Mouse (Mus musculus) MEL (cell line): ENCODE data around the gene Smo. TPM values are rescaled to one million over a fixed set of nuclear protein-coding genes. Genes with fewer than 3 reads are reported as not detected.

Experiments used
- DNase-seq: peaks from one replicate; pipeline ENCODE4 v3.0.0; 2011; ENCODE audit warnings: low read depth, low spot score
- H3K27ac ChIP-seq: 2 replicates; pipeline ENCODE4 v1.5.1; 2012; ENCODE audit warnings: low read depth, mild to moderate bottlenecking, control low read depth, low read length, moderate library complexity; ENCODE audit not compliant: control insufficient read depth
- H3K27me3 ChIP-seq, 2 experiments: fragments of 150-350 bp in 1 of 2; sonication (generic) in 1 of 2; 2 replicates each; pipeline ENCODE4 v1.6.1; 2012; ENCODE audit warnings: low read length in 2 of 2, mild to moderate bottlenecking in 2 of 2, improper control_type of control experiment in 1 of 2, moderate library complexity in 1 of 2; ENCODE audit not compliant: insufficient read depth in 2 of 2, control insufficient read depth in 1 of 2
- H3K36me3 ChIP-seq, 2 experiments: 2 replicates each; pipeline ENCODE4 v1.6.1; 2012 to 2014; ENCODE audit warnings: low read length in 2 of 2, improper control_type of control experiment in 1 of 2, inconsistent platforms in 1 of 2, mild to moderate bottlenecking in 1 of 2; ENCODE audit not compliant: insufficient read depth in 2 of 2, control insufficient read depth in 1 of 2
- H3K4me1 ChIP-seq, 2 experiments: fragments of 150-350 bp in 1 of 2; sonication (generic) in 1 of 2; 2 replicates each; pipeline ENCODE4 v1.6.1; 2012; ENCODE audit warnings: low read length in 2 of 2, improper control_type of control experiment in 1 of 2, mild to moderate bottlenecking in 1 of 2; ENCODE audit not compliant: insufficient read depth in 2 of 2, control insufficient read depth in 1 of 2
- H3K4me3 ChIP-seq, 2 experiments: fragments of 150-350 bp in 1 of 2; sonication (generic) in 1 of 2; 2 replicates each; pipeline ENCODE4 v1.5.1; 2012; ENCODE audit warnings: low read depth in 2 of 2, low read length in 2 of 2, mild to moderate bottlenecking in 2 of 2, moderate library complexity in 2 of 2, control low read depth in 1 of 2, improper control_type of control experiment in 1 of 2; ENCODE audit not compliant: control insufficient read depth in 1 of 2, insufficient read depth in 1 of 2
- H3K79me2 ChIP-seq: 2 replicates; pipeline ENCODE4 v1.6.1; 2012; ENCODE audit warnings: mild to moderate bottlenecking, low read length, moderate library complexity; ENCODE audit not compliant: control insufficient read depth, poor library complexity, insufficient read depth
- H3K9ac ChIP-seq: 2 replicates; pipeline ENCODE4 v1.6.1; 2012; ENCODE audit warnings: low read depth, mild to moderate bottlenecking, control low read depth, low read length, moderate library complexity; ENCODE audit not compliant: control insufficient read depth, poor library complexity, severe bottlenecking
- H3K9me3 ChIP-seq: fragments of 150-350 bp; sonication (generic); replicated peaks from 2 replicates; pipeline ENCODE4 v1.6.1; 2012; ENCODE audit warnings: mild to moderate bottlenecking, low read length, improper control_type of control experiment, moderate library complexity; ENCODE audit not compliant: insufficient read depth
- CTCF ChIP-seq, 3 experiments: IDR thresholded peaks in 2 of 3; conservative IDR thresholded peaks in 1 of 3; 2 replicates each; pipeline ENCODE4 v1.5.1; 2011 to 2012; ENCODE audit warnings: low read length in 3 of 3, low read depth in 2 of 3, mild to moderate bottlenecking in 2 of 3, improper control_type of control experiment in 1 of 3, inconsistent platforms in 1 of 3, mixed read lengths in 1 of 3, moderate library complexity in 1 of 3; ENCODE audit not compliant: control insufficient read depth in 1 of 3, insufficient read depth in 1 of 3, poor library complexity in 1 of 3, severe bottlenecking in 1 of 3
- E2F4 ChIP-seq: IDR thresholded peaks from 2 replicates; pipeline ENCODE4 v1.6.1; 2011; ENCODE audit warnings: low read depth, low read length, improper control_type of control experiment, borderline replicate concordance
- ELF1 ChIP-seq: IDR thresholded peaks from 2 replicates; pipeline ENCODE4 v1.6.1; 2014; ENCODE audit warnings: low read depth, mild to moderate bottlenecking, inconsistent platforms, low read length, improper control_type of control experiment, moderate library complexity
- EP300 ChIP-seq, 2 experiments: IDR thresholded peaks; 2 replicates each; pipeline ENCODE4 v1.6.1; 2011; ENCODE audit warnings: improper control_type of control experiment in 2 of 2, low read length in 2 of 2, low read depth in 1 of 2, mild to moderate bottlenecking in 1 of 2
- GATA1 ChIP-seq: IDR thresholded peaks from 2 replicates; pipeline ENCODE4 v1.6.1; 2011; ENCODE audit warnings: low read depth, low read length, improper control_type of control experiment
- KAT2A ChIP-seq: conservative IDR thresholded peaks from 2 replicates; pipeline ENCODE4 v1.6.1; 2012; ENCODE audit warnings: low read depth, low read length, improper control_type of control experiment, inconsistent platforms
- MAX ChIP-seq: IDR thresholded peaks from 2 replicates; pipeline ENCODE4 v1.6.1; 2011; ENCODE audit warnings: low read length, improper control_type of control experiment
- MAZ ChIP-seq: IDR thresholded peaks from 2 replicates; pipeline ENCODE4 v1.6.1; 2012; ENCODE audit warnings: low read depth, mild to moderate bottlenecking, inconsistent platforms, low read length, improper control_type of control experiment
- MEF2A ChIP-seq: IDR thresholded peaks from 2 replicates; pipeline ENCODE4 v1.6.1; 2014; ENCODE audit warnings: low read depth, mild to moderate bottlenecking, inconsistent platforms, low read length, improper control_type of control experiment; ENCODE audit not compliant: poor library complexity, insufficient replicate concordance, severe bottlenecking; ENCODE audit errors: extremely low read depth
- MYB ChIP-seq: IDR thresholded peaks from 2 replicates; pipeline ENCODE4 v1.6.1; 2011; ENCODE audit warnings: mild to moderate bottlenecking, low read depth, low read length, improper control_type of control experiment
- MYC ChIP-seq: IDR thresholded peaks from 2 replicates; pipeline ENCODE4 v1.6.1; 2011; ENCODE audit warnings: low read depth, mild to moderate bottlenecking, low read length, improper control_type of control experiment, moderate library complexity
- NELFE ChIP-seq: IDR thresholded peaks from 2 replicates; pipeline ENCODE4 v1.6.1; 2011; ENCODE audit warnings: low read depth, low read length, improper control_type of control experiment
- NRF1 ChIP-seq: IDR thresholded peaks from 2 replicates; pipeline ENCODE4 v1.6.1; 2014; ENCODE audit warnings: low read depth, mild to moderate bottlenecking, inconsistent platforms, low read length, improper control_type of control experiment, moderate library complexity; ENCODE audit not compliant: poor library complexity, insufficient read depth, severe bottlenecking
- POLR2A ChIP-seq, 2 experiments: IDR thresholded peaks; 2 replicates each; pipeline ENCODE4 v1.6.1; 2011 to 2012; ENCODE audit warnings: low read length in 2 of 2, mild to moderate bottlenecking in 2 of 2, control low read depth in 1 of 2, improper control_type of control experiment in 1 of 2, low read depth in 1 of 2, moderate library complexity in 1 of 2; ENCODE audit not compliant: control insufficient read depth in 1 of 2, insufficient read depth in 1 of 2, poor library complexity in 1 of 2
- POLR2AphosphoS2 ChIP-seq: IDR thresholded peaks from 2 replicates; pipeline ENCODE4 v1.6.1; 2011; ENCODE audit warnings: low read length, improper control_type of control experiment
- RAD21 ChIP-seq: IDR thresholded peaks from 2 replicates; pipeline ENCODE4 v1.6.1; 2011; ENCODE audit warnings: mild to moderate bottlenecking, low read depth, low read length, improper control_type of control experiment
- SIN3A ChIP-seq: IDR thresholded peaks from 2 replicates; pipeline ENCODE4 v1.6.1; 2012; ENCODE audit warnings: low read length, improper control_type of control experiment, inconsistent platforms
- SMC3 ChIP-seq: IDR thresholded peaks from 2 replicates; pipeline ENCODE4 v1.6.1; 2011; ENCODE audit warnings: low read depth, low read length, improper control_type of control experiment
- TCF12 ChIP-seq: IDR thresholded peaks from 2 replicates; pipeline ENCODE4 v1.6.1; 2014; ENCODE audit warnings: low read depth, mild to moderate bottlenecking, inconsistent platforms, low read length, improper control_type of control experiment, moderate library complexity
- UBTF ChIP-seq: IDR thresholded peaks from 2 replicates; pipeline ENCODE4 v1.6.1; 2012; ENCODE audit warnings: low read depth, mild to moderate bottlenecking, inconsistent platforms, low read length, improper control_type of control experiment, moderate library complexity, borderline replicate concordance; ENCODE audit not compliant: insufficient read depth
- USF1 ChIP-seq: IDR thresholded peaks from 2 replicates; pipeline ENCODE4 v1.6.1; 2014; ENCODE audit warnings: low read depth, mild to moderate bottlenecking, inconsistent platforms, low read length, improper control_type of control experiment, moderate library complexity
- polyA plus RNA-seq, 2 experiments: library from polyadenylated mRNA; stranded (reverse) in 1 of 2; unstranded in 1 of 2; fragments of >175 nt in 1 of 2; fragments of >200 nt in 1 of 2; gene quantifications; 2 replicates each; pipeline versions ENCODE4 v1.2.1 to v1.2.4; 2012; ENCODE audit warnings: low replicate concordance in 2 of 2, low read depth in 1 of 2; ENCODE audit not compliant: insufficient read length in 2 of 2, insufficient read depth in 1 of 2, missing spikeins in 1 of 2
- total RNA-seq: library from RNA; depleted of rRNA; stranded (reverse); fragments of 300-350 nt; gene quantifications from 2 replicates; pipeline ENCODE4 v1.2.3, GENCODE M21; 2012

The Smo gene
- total and polyA plus RNA-seq, 3 experiments: 62.6 to 83.7 TPM; not detected in 1

- no peak for TF ChIP-seq NRF1
- no peak for TF ChIP-seq MEF2A
- Histone ChIP-seq H3K79me2 (no peaks in the 10 kb centered on the region), H3K27ac (no peak overlapping the region), H3K9ac (no peak overlapping the region), H3K36me3 (peaks cover 0 to 4% of the 10 kb centered on the region in 2 experiments; a peak in 1 of 4 replicates), H3K9me3 (no peaks in the 10 kb centered on the region), H3K4me3 (no peak overlapping the region), H3K4me1 (no peaks in the 10 kb centered on the region), H3K27me3 (no peaks in the 10 kb centered on the region)
- DNase-seq: no peak
These were observed 16.3 kb downstream of the Smo start for GRCm38 (mm10) chr6:29751466-29752152.

- no peak overlapping the region for H3K27ac ChIP-seq
- no peak overlapping the region for H3K9ac ChIP-seq
- no peak for TF ChIP-seq MYB
- TF ChIP-seq UBTF: no peak
- TF ChIP-seq MAX: no peak
- no peak for TF ChIP-seq SMC3
- TF ChIP-seq GATA1: no peak
- TF ChIP-seq CTCF (IDR thresholded peaks at IDR 0.05 in 2 of 3, conservative IDR thresholded peaks at IDR 0.05 in 1 of 3; ENCODE audit: control insufficient read depth in 1 of 3, insufficient read depth in 1 of 3, low read depth in 2 of 3, low read length in 3 of 3, poor library complexity in 1 of 3, severe bottlenecking in 1 of 3): no peak
- TF ChIP-seq RAD21: no peak
- no peak for TF ChIP-seq POLR2AphosphoS2
- TF ChIP-seq TCF12: no peak
- no peak for TF ChIP-seq E2F4
- TF ChIP-seq EP300 (IDR thresholded peaks at IDR 0.05; ENCODE audit: low read depth in 1 of 2, low read length in 2 of 2): no peak
- H3K4me1 ChIP-seq: no peaks in the 10 kb centered on the region
- H3K9me3 ChIP-seq: no peaks in the 10 kb centered on the region
- H3K79me2 ChIP-seq: no peaks in the 10 kb centered on the region
- peaks cover 0 to 4% of the 10 kb centered on the region in 2 experiments; a peak in 1 of 4 replicates for H3K36me3 ChIP-seq
- no peak for DNase-seq
- no peak overlapping the region for H3K4me3 ChIP-seq
- no peaks in the 10 kb centered on the region for H3K27me3 ChIP-seq
These were observed 18.0 kb downstream of the Smo start for GRCm38 (mm10) chr6:29753336-29753735.

GRCm38 (mm10) chr6:29756001-29756400 lies 20.7 kb downstream of the Smo start:
- DNase-seq: no peak
- H3K36me3 ChIP-seq: peaks cover 0 to 5% of the 10 kb centered on the region in 2 experiments; a peak in 1 of 4 replicates

More at GRCm38 (mm10) chr6:29756001-29756400, 20.7 kb downstream of the Smo start:
- no peak for TF ChIP-seq SIN3A
- TF ChIP-seq KAT2A: no peak
- TF ChIP-seq ELF1: no peak
- no peak for TF ChIP-seq POLR2A (IDR thresholded peaks at IDR 0.05; ENCODE audit: control insufficient read depth in 1 of 2, insufficient read depth in 1 of 2, low read depth in 1 of 2, low read length in 2 of 2, poor library complexity in 1 of 2)
- no peak for TF ChIP-seq NELFE
- no peak for TF ChIP-seq UBTF
- TF ChIP-seq MEF2A: no peak
- no peak for TF ChIP-seq USF1
- no peak for TF ChIP-seq MYC
- TF ChIP-seq MAZ: no peak
- TF ChIP-seq EP300 (IDR thresholded peaks at IDR 0.05; ENCODE audit: low read depth in 1 of 2, low read length in 2 of 2): no peak
- Histone ChIP-seq H3K79me2 (no peaks in the 10 kb centered on the region), H3K4me3 (no peak overlapping the region), H3K9ac (no peak overlapping the region), H3K4me1 (no peaks in the 10 kb centered on the region), H3K27me3 (no peaks in the 10 kb centered on the region), H3K27ac (no peak overlapping the region), H3K9me3 (no peaks in the 10 kb centered on the region)
